Mouse (Mus musculus) right cerebral cortex, postnatal 10 days (tissue): Measurements from ENCODE around the gene Utp6.
"Not testable (repeated sequence)": the region's sequence is repeated elsewhere in the genome, so short reads cannot be mapped to it uniquely, and the experiment has no call there.

ENCODE experiments used
- DNase-seq, 2 experiments: peaks; one replicate each; pipeline ENCODE4 v3.0.0; 2021; ENCODE audit warnings: low spot score in 2 of 2

Utp6 gene

GRCm38 (mm10) chr11:79962125-79962876, at the start of gene Utp6:
Utp6 (minus strand) TSS chr11:79962390.
- peak; percentile 97 to 99 for DNase-seq

GRCm38 (mm10) chr11:79994271-79994988, 32.2 kb upstream of the Utp6 start:
- DNase-seq: no peak

GRCm38 (mm10) chr11:79993356-79994270, 31.4 kb upstream of the Utp6 start:
- DNase-seq: no peak

- peak; percentile 97 to 98 for DNase-seq
These were observed 30.6 kb upstream of the Utp6 start, which contains the start of gene Suz12 for GRCm38 (mm10) chr11:79992592-79993355. Suz12 (plus strand) TSS chr11:79993106.

- DNase-seq: no peak
These were observed 29.9 kb upstream of the Utp6 start for GRCm38 (mm10) chr11:79992035-79992591.

- DNase-seq: no peak
These were observed 29.4 kb upstream of the Utp6 start for GRCm38 (mm10) chr11:79991600-79991999.

GRCm38 (mm10) chr11:79990120-79990519, 27.9 kb upstream of the Utp6 start:
- no peak for DNase-seq

GRCm38 (mm10) chr11:79987896-79988295, 25.7 kb upstream of the Utp6 start:
- DNase-seq: no peak

GRCm38 (mm10) chr11:79986886-79987285, 24.7 kb upstream of the Utp6 start:
- DNase-seq: no peak

GRCm38 (mm10) chr11:79977747-79978146, 15.6 kb upstream of the Utp6 start:
- not testable (repeated sequence) for DNase-seq

GRCm38 (mm10) chr11:79977061-79977460, 14.9 kb upstream of the Utp6 start:
- DNase-seq: not testable (repeated sequence)

- not testable (repeated sequence) for DNase-seq
These were observed 14.5 kb upstream of the Utp6 start for GRCm38 (mm10) chr11:79976645-79977044.

GRCm38 (mm10) chr11:79976222-79976621, 14.0 kb upstream of the Utp6 start:
- no peak for DNase-seq

- DNase-seq: no peak
These were observed 13.2 kb upstream of the Utp6 start for GRCm38 (mm10) chr11:79975377-79975776.

- peak in 1 of 2 experiments; percentile 48 for DNase-seq
These were observed 11.7 kb upstream of the Utp6 start for GRCm38 (mm10) chr11:79973626-79974476.

GRCm38 (mm10) chr11:79973133-79973532, 10.9 kb upstream of the Utp6 start:
- DNase-seq: no peak

GRCm38 (mm10) chr11:79967752-79968151, 5.6 kb upstream of the Utp6 start:
- DNase-seq: no peak

- DNase-seq: peak; percentile 64 to 71
These were observed 3.7 kb upstream of the Utp6 start for GRCm38 (mm10) chr11:79965896-79966295.

GRCm38 (mm10) chr11:79963212-79963974, 1.2 kb upstream of the Utp6 start:
- DNase-seq: no peak
